15 mouse cellular contexts compared by ENCODE assay signal in the genomic region with DNA sequence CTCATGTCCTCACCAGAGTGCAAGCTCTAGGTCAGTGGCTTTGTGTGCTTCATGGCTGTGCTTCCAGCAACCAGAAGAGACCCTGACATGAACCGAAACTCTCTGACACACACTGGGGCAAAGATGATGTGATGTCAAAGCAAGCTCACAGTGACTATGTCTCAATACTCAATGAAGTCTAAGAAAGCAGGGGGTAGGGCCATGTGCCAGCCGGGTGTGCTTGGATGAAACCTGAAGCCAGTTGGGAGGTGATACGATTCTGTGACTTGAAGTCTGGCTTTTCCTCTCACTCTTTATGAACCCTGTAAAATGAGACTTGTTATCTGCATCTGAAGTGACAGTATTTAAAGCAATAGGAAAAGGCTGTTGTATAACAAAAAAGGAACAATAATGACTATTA.
"Had no signal": no experiment of that assay in that cellular context is flagged by ENCODE, and none has a peak within 500 bp of the region (broad histone marks: within the 10 kb centered on the region; RNA-seq: fewer than 3 reads in every experiment).

No protein-coding gene starts in this region.

- H3K27me3 ChIP-seq: liver, embryonic 15.5 days; neural tube, embryonic 15.5 days had no signal

- H3K4me1 ChIP-seq: neural tube, embryonic 15.5 days had no signal

- H3K27ac ChIP-seq: left cerebral cortex, adult 2 months; limb, embryonic 10.5 days; liver, embryonic 15.5 days; neural tube, embryonic 15.5 days had no signal

- DNase-seq: kidney, adult 2 months; kidney, postnatal 25 days; lung, postnatal 4 days; midbrain, embryonic 14.5 days; right cerebral cortex, adult 18-20 months; right cerebral cortex, postnatal 25 days; thymus, adult 2 months; thymus, postnatal 36 days had no signal

- H3K4me2 ChIP-seq: liver, embryonic 11.5 days; liver, embryonic 15.5 days; neural tube, embryonic 15.5 days had no signal

- H3K36me3 ChIP-seq: limb, embryonic 10.5 days; liver, embryonic 15.5 days had no signal

- ATAC-seq: lung, postnatal 0 days had no signal

- H3K9ac ChIP-seq: liver, embryonic 15.5 days; neural tube, embryonic 15.5 days had no signal

- H3K4me3 ChIP-seq: left cerebral cortex, adult 2 months; limb, embryonic 10.5 days; liver, embryonic 15.5 days; myocyte; neural tube, embryonic 15.5 days had no signal

- H3K9me3 ChIP-seq: limb, embryonic 10.5 days; liver, embryonic 15.5 days; neural tube, embryonic 15.5 days had no signal
